Comparison of ENCODE assay signal across 18 mouse cellular contexts in the genomic region with DNA sequence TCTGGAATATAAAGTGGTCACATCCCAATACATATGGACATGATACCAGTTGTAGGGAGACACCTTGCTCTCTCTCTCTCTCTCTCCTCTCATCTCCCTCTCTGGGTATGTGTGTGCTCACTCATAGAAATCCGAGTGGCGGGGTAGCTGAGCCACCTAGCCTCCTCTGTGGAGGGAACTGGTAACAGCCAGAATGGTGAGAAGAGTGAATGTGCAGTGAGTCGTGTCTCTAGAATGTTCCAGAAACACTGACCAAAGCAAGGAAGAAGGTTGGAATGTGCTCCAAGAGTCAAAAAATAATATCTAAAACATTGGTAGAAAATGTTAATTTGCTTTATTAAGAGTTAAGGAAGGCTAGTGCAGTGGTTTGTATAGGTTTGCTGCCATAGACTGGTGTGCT.
A peak's percentile ranks its signal among the peaks of the same experiment; 100 is the strongest.
DNase-seq lines count a peak whose midpoint lies in the region; TF ChIP-seq lines count a peak whose summit lies in the region.
"Had no signal": no experiment of that assay in that cellular context is flagged by ENCODE, and none has a peak within 500 bp of the region (broad histone marks: within the 10 kb centered on the region; RNA-seq: fewer than 3 reads in every experiment).

No protein-coding gene starts in this region.

- TF ChIP-seq POLR2A in embryonic fibroblast, embryonic 13.5 days (IDR thresholded peaks at IDR 0.05; ENCODE audit: low read depth, low read length) = no peak

- DNase-seq in 3T3-L1 (ENCODE audit: low read depth, low spot score) (peak; percentile 82), NIH3T3 (ENCODE audit: low read depth) (peak; percentile 76)
- no peak for DNase-seq in cerebellum, adult 18-20 months
- no peak for DNase-seq in gastrocnemius, postnatal 4 days (ENCODE audit: low spot score in 2 of 2)
- no peak for DNase-seq in left cerebral cortex, postnatal 4 days
- DNase-seq: adrenal gland, adult 2 months; adrenal gland, adult 8-10 months; adrenal gland, postnatal 10 days; adrenal gland, postnatal 14 days; adrenal gland, postnatal 25 days; adrenal gland, postnatal 36 days; B cell, adult 2 months; cerebellum, adult 11 months; cerebellum, adult 11-12 months; cerebellum, adult 2 months; cerebellum, adult 8-10 months; cerebellum, adult 9-10 months had no signal

- peaks cover 22% of the 10 kb centered on the region for H3K4me1 ChIP-seq in embryonic fibroblast, embryonic 13.5 days (ENCODE audit: control insufficient read depth, insufficient read depth, low read length)

- no peak overlapping the region for H3K4me3 ChIP-seq in embryonic fibroblast, embryonic 13.5 days (ENCODE audit: insufficient read depth, low read length)

- peak overlapping the region; percentile 57; the same call in 1 of the 2 replicates for H3K27ac ChIP-seq in embryonic fibroblast, embryonic 13.5 days (ENCODE audit: insufficient read depth, low read length)

- intact Hi-C loops in left cerebral cortex, postnatal 4 days (cut with DNase I) = no loop called here

- TF ChIP-seq CTCF in embryonic fibroblast, embryonic 13.5 days (IDR thresholded peaks at IDR 0.05; ENCODE audit: borderline replicate concordance, insufficient read depth, low read length) = no peak

Comparison
In these comparisons a context has a peak if more than half of its experiments do, and no peak if none do; other contexts are left out.
1. DNase-seq: peak in 3T3-L1 (single experiment) and NIH3T3 (single experiment); none in cerebellum, adult 18-20 months (0 of 2), gastrocnemius, postnatal 4 days (0 of 2) and left cerebral cortex, postnatal 4 days (single experiment).